In the genomic region with DNA sequence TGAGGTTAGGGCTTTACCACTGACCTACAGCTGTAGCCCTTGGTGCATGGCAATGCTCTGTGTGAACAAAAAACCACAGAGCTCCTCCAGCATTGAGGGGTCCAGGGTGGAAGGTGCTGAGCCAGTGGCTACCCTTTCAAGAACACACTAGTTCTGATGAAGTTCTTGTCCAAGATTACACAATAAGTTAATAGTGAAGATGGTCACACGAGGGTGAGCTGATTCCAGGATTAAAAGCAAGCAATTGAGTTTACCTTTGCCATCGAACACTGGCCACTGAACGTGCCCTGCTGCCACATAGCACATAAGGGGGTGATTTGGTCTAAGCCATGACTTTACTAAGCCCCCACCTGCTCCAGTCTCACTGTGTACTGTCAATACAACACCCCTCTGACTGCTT, we compare ENCODE assay signal across 30 mouse cellular contexts. TPM values are rescaled to one million over a fixed set of nuclear protein-coding genes. Genes with fewer than 3 reads are reported as not detected.
DNase-seq lines count a peak whose midpoint lies in the region; ATAC-seq and TF ChIP-seq lines count a peak whose summit lies in the region.
"Had no signal": no experiment of that assay in that cellular context is flagged by ENCODE, and none has a peak within 500 bp of the region (broad histone marks: within the 10 kb centered on the region; RNA-seq: fewer than 3 reads in every experiment).

No protein-coding gene starts in this region.

- no peak for ATAC-seq in megakaryocyte, adult 5-6 weeks (ENCODE audit: poor library complexity, severe bottlenecking)
- no peak for ATAC-seq in liver, postnatal 0 days
- ATAC-seq in stomach, postnatal 0 days (ENCODE audit: low FRiP score, low TSS enrichment) = no peak
- no peak for ATAC-seq in hindbrain, embryonic 13.5 days (ENCODE audit: low FRiP score)
- ATAC-seq: CD4-positive, CD25-positive, alpha-beta regulatory T cell, adult 4 months; forebrain, embryonic 15.5 days; intestine, embryonic 16.5 days had no signal

- peaks cover 57% of the 10 kb centered on the region for H3K4me1 ChIP-seq in megakaryocyte, embryonic 14.5 days
- H3K4me1 ChIP-seq in embryonic fibroblast, embryonic 13.5 days (ENCODE audit: control insufficient read depth, insufficient read depth, low read length) = peaks cover 9% of the 10 kb centered on the region; the same call in 1 of the 2 replicates
- peaks cover 5% of the 10 kb centered on the region for H3K4me1 ChIP-seq in liver, postnatal 0 days (ENCODE audit: insufficient read depth)
- H3K4me1 ChIP-seq in stomach, postnatal 0 days (replicated peaks; ENCODE audit: control insufficient read depth, insufficient read depth) = no peaks in the 10 kb centered on the region
- H3K4me1 ChIP-seq in hindbrain, embryonic 13.5 days (replicated peaks) = peaks cover 13% of the 10 kb centered on the region
- H3K4me1 ChIP-seq: neural tube, embryonic 12.5 days had no signal

- peak overlapping the region; percentile 80 for H3K4me2 ChIP-seq in liver, postnatal 0 days (ENCODE audit: low read depth, low read length)
- H3K4me2 ChIP-seq in stomach, postnatal 0 days (replicated peaks; ENCODE audit: low read depth) = 0 out of 2 replicates have a peak overlapping the region, but pooled peaks have one; percentile 3
- no peak overlapping the region for H3K4me2 ChIP-seq in hindbrain, embryonic 13.5 days

- WGBS in liver, postnatal 0 days (ENCODE audit: insufficient replicate concordance) = 60% methylated on average over 3 of the region's 3 CpGs
- 60% methylated on average over 3 of the region's 3 CpGs for WGBS in stomach, postnatal 0 days
- WGBS in hindbrain, embryonic 13.5 days = 92% methylated on average over 3 of the region's 3 CpGs

- DNase-seq in liver, postnatal 0 days = no peak
- no peak for DNase-seq in stomach, postnatal 0 days (ENCODE audit: low spot score)
- DNase-seq in Muller cell, postnatal 12 days (ENCODE audit: inconsistent ontology term) = no peak
- no peak for DNase-seq in kidney, postnatal 25 days
- DNase-seq: adrenal gland, postnatal 25 days; cerebellum, adult 9-10 months; gastrocnemius, postnatal 25 days; heart, postnatal 14 days; left cerebral cortex, postnatal 4 days; lung, adult 2 months; lung, postnatal 36 days; right cerebral cortex, postnatal 4 days; thymus, adult 18-20 months; thymus, postnatal 4 days had no signal

- no peak for TF ChIP-seq CTCF in embryonic fibroblast, embryonic 13.5 days (IDR thresholded peaks at IDR 0.05; ENCODE audit: borderline replicate concordance, insufficient read depth, low read length)
- no peak for TF ChIP-seq CTCF in liver, postnatal 0 days (IDR thresholded peaks at IDR 0.05; ENCODE audit: low read depth)
- TF ChIP-seq CTCF in stomach, postnatal 0 days (IDR thresholded peaks at IDR 0.05; ENCODE audit: low read depth) = no peak

- no peak for TF ChIP-seq EP300 in liver, postnatal 0 days (IDR thresholded peaks at IDR 0.05; ENCODE audit: low read depth)
- no peak for TF ChIP-seq EP300 in stomach, postnatal 0 days (optimal IDR thresholded peaks at IDR 0.05)

- H3K9me3 ChIP-seq in megakaryocyte, embryonic 14.5 days = 0 out of 2 replicates have a peak, but pooled peaks cover 7% of the 10 kb centered on the region
- H3K9me3 ChIP-seq in liver, postnatal 0 days (ENCODE audit: low read length) = no peaks in the 10 kb centered on the region
- H3K9me3 ChIP-seq in stomach, postnatal 0 days (ENCODE audit: control insufficient read depth, low read length) = no peaks in the 10 kb centered on the region
- H3K9me3 ChIP-seq in hindbrain, embryonic 13.5 days = no peaks in the 10 kb centered on the region
- H3K9me3 ChIP-seq: forebrain, embryonic 15.5 days; kidney, embryonic 15.5 days; neural tube, embryonic 12.5 days had no signal

- TF ChIP-seq POLR2A in embryonic fibroblast, embryonic 13.5 days (IDR thresholded peaks at IDR 0.05; ENCODE audit: low read depth, low read length) = no peak

- peaks cover 22% of the 10 kb centered on the region for H3K27me3 ChIP-seq in megakaryocyte, embryonic 14.5 days (replicated peaks)
- H3K27me3 ChIP-seq in liver, postnatal 0 days (ENCODE audit: insufficient read depth, low read length) = no peaks in the 10 kb centered on the region
- H3K27me3 ChIP-seq in stomach, postnatal 0 days (ENCODE audit: control insufficient read depth, insufficient read depth, low read length) = no peaks in the 10 kb centered on the region
- no peaks in the 10 kb centered on the region for H3K27me3 ChIP-seq in hindbrain, embryonic 13.5 days
- H3K27me3 ChIP-seq: forebrain, embryonic 15.5 days; kidney, embryonic 15.5 days; neural tube, embryonic 12.5 days had no signal

- peak overlapping the region; percentile 84 for H3K4me3 ChIP-seq in megakaryocyte, embryonic 14.5 days (replicated peaks)
- H3K4me3 ChIP-seq in embryonic fibroblast, embryonic 13.5 days (ENCODE audit: insufficient read depth, low read length) = no peak overlapping the region
- H3K4me3 ChIP-seq in liver, postnatal 0 days (ENCODE audit: low read depth, low read length) = peak overlapping the region; percentile 61; the same call in 1 of the 2 replicates
- no peak overlapping the region for H3K4me3 ChIP-seq in stomach, postnatal 0 days (ENCODE audit: low read depth, low read length)
- H3K4me3 ChIP-seq in hindbrain, embryonic 13.5 days = no peak overlapping the region
- H3K4me3 ChIP-seq: neural tube, embryonic 12.5 days had no signal

- H3K9ac ChIP-seq in liver, postnatal 0 days (replicated peaks) = no peak overlapping the region
- no peak overlapping the region for H3K9ac ChIP-seq in stomach, postnatal 0 days (ENCODE audit: low read length)
- H3K9ac ChIP-seq in hindbrain, embryonic 13.5 days = no peak overlapping the region
- H3K9ac ChIP-seq: forebrain, embryonic 15.5 days; kidney, embryonic 15.5 days; neural tube, embryonic 12.5 days had no signal

- H3K36me3 ChIP-seq in megakaryocyte, embryonic 14.5 days (replicated peaks; ENCODE audit: low read length) = peaks cover 48% of the 10 kb centered on the region
- no peaks in the 10 kb centered on the region; the same call in 1 of the 2 replicates for H3K36me3 ChIP-seq in liver, postnatal 0 days (replicated peaks; ENCODE audit: insufficient read depth, low read length)
- H3K36me3 ChIP-seq in stomach, postnatal 0 days (ENCODE audit: control insufficient read depth, insufficient read depth, low read length) = no peaks in the 10 kb centered on the region
- no peaks in the 10 kb centered on the region; the same call in 1 of the 2 replicates for H3K36me3 ChIP-seq in hindbrain, embryonic 13.5 days
- H3K36me3 ChIP-seq: forebrain, embryonic 15.5 days; kidney, embryonic 15.5 days; neural tube, embryonic 12.5 days had no signal

- peak overlapping the region; percentile 90; the same call in 1 of the 2 replicates for H3K27ac ChIP-seq in embryonic fibroblast, embryonic 13.5 days (ENCODE audit: insufficient read depth, low read length)
- H3K27ac ChIP-seq in liver, postnatal 0 days (ENCODE audit: low read depth) = peak overlapping the region; percentile 86
- peak overlapping the region; percentile 75; the same call in 1 of the 2 replicates for H3K27ac ChIP-seq in stomach, postnatal 0 days (replicated peaks)
- H3K27ac ChIP-seq in hindbrain, embryonic 13.5 days = no peak overlapping the region
- H3K27ac ChIP-seq: forebrain, embryonic 15.5 days; hindbrain, embryonic 14.5 days; kidney, embryonic 15.5 days; neural tube, embryonic 12.5 days had no signal

RNA-seq across cellular contexts. Expression of gene G6pdx, which starts 1.9 kb away (rescaled TPM):
- 5.2 and 16.4 TPM in 2 replicates for polyA plus RNA-seq in megakaryocyte, embryonic 14.5 days (2012; ENCODE audit: insufficient read depth, low replicate concordance)
- total RNA-seq in megakaryocyte, adult 5-6 weeks (2015) = 384 and 417 TPM in 2 replicates
- 261 and 303 TPM in 2 replicates for total RNA-seq in megakaryocyte, adult 5-6 weeks (2017)
- 58.1 and 65.0 TPM in 2 replicates for polyA plus RNA-seq in embryonic fibroblast, embryonic 13.5 days (2011; ENCODE audit: insufficient read length, low read depth, missing spikeins)
- polyA plus RNA-seq in liver, postnatal 0 days (2015; fragmentation: Nextera tagmentation; extraction: Ambion mirVana) = 21.9 and 24.3 TPM in 2 replicates
- 83.7 and 90.3 TPM in 2 replicates for polyA plus RNA-seq in stomach, postnatal 0 days (2015; fragmentation: Nextera tagmentation; extraction: Ambion mirVana)
- 49.9 and 55.0 TPM in 2 replicates for polyA plus RNA-seq in hindbrain, embryonic 13.5 days (2015; fragmentation: Nextera tagmentation; extraction: Ambion mirVana)

RNA-seq across cellular contexts. Expression of gene Ikbkg, which starts 34.0 kb away (rescaled TPM):
- 16.4 and 19.2 TPM in 2 replicates for polyA plus RNA-seq in megakaryocyte, embryonic 14.5 days (2012; ENCODE audit: insufficient read depth, low replicate concordance)
- total RNA-seq in megakaryocyte, adult 5-6 weeks (2015) = 8.8 and 11.7 TPM in 2 replicates
- total RNA-seq in megakaryocyte, adult 5-6 weeks (2017) = 31.9 and 50.0 TPM in 2 replicates
- polyA plus RNA-seq in embryonic fibroblast, embryonic 13.5 days (2011; ENCODE audit: insufficient read length, low read depth, missing spikeins) = 36.8 and 57.9 TPM in 2 replicates
- 11.7 and 12.9 TPM in 2 replicates for polyA plus RNA-seq in liver, postnatal 0 days (2015; fragmentation: Nextera tagmentation; extraction: Ambion mirVana)
- 15.8 and 16.7 TPM in 2 replicates for polyA plus RNA-seq in stomach, postnatal 0 days (2015; fragmentation: Nextera tagmentation; extraction: Ambion mirVana)
- polyA plus RNA-seq in hindbrain, embryonic 13.5 days (2015; fragmentation: Nextera tagmentation; extraction: Ambion mirVana) = 15.4 and 18.8 TPM in 2 replicates

RNA-seq across cellular contexts. Expression of gene Fam3a, which starts 34.0 kb away (rescaled TPM):
- 4.0 and 8.8 TPM in 2 replicates for polyA plus RNA-seq in megakaryocyte, embryonic 14.5 days (2012; ENCODE audit: insufficient read depth, low replicate concordance)
- total RNA-seq in megakaryocyte, adult 5-6 weeks (2015) = 13.5 and 14.6 TPM in 2 replicates
- total RNA-seq in megakaryocyte, adult 5-6 weeks (2017) = 15.5 and 15.8 TPM in 2 replicates
- 23.5 and 30.6 TPM in 2 replicates for polyA plus RNA-seq in embryonic fibroblast, embryonic 13.5 days (2011; ENCODE audit: insufficient read length, low read depth, missing spikeins)
- 9.7 and 11.1 TPM in 2 replicates for polyA plus RNA-seq in liver, postnatal 0 days (2015; fragmentation: Nextera tagmentation; extraction: Ambion mirVana)
- polyA plus RNA-seq in stomach, postnatal 0 days (2015; fragmentation: Nextera tagmentation; extraction: Ambion mirVana) = 25.0 and 26.0 TPM in 2 replicates
- 36.3 and 36.5 TPM in 2 replicates for polyA plus RNA-seq in hindbrain, embryonic 13.5 days (2015; fragmentation: Nextera tagmentation; extraction: Ambion mirVana)

RNA-seq across cellular contexts. Expression of gene Slc10a3, which starts 54.0 kb away (rescaled TPM):
- 1.9 and 3.3 TPM in 2 replicates for polyA plus RNA-seq in megakaryocyte, embryonic 14.5 days (2012; ENCODE audit: insufficient read depth, low replicate concordance)
- total RNA-seq in megakaryocyte, adult 5-6 weeks (2015) = 18.4 and 24.3 TPM in 2 replicates
- total RNA-seq in megakaryocyte, adult 5-6 weeks (2017) = 12.3 and 12.9 TPM in 2 replicates
- 20.6 and 22.4 TPM in 2 replicates for polyA plus RNA-seq in embryonic fibroblast, embryonic 13.5 days (2011; ENCODE audit: insufficient read length, low read depth, missing spikeins)
- 7.7 and 7.8 TPM in 2 replicates for polyA plus RNA-seq in liver, postnatal 0 days (2015; fragmentation: Nextera tagmentation; extraction: Ambion mirVana)
- 20.0 and 20.6 TPM in 2 replicates for polyA plus RNA-seq in stomach, postnatal 0 days (2015; fragmentation: Nextera tagmentation; extraction: Ambion mirVana)
- polyA plus RNA-seq in hindbrain, embryonic 13.5 days (2015; fragmentation: Nextera tagmentation; extraction: Ambion mirVana) = 8.2 and 8.5 TPM in 2 replicates

RNA-seq across cellular contexts. Expression of gene Gm6880, which starts 54.1 kb away (rescaled TPM):
- polyA plus RNA-seq in megakaryocyte, embryonic 14.5 days (2012; ENCODE audit: insufficient read depth, low replicate concordance) = not detected in 2 replicates
- not detected in 2 replicates for total RNA-seq in megakaryocyte, adult 5-6 weeks (2015)
- not detected in 2 replicates for total RNA-seq in megakaryocyte, adult 5-6 weeks (2017)
- polyA plus RNA-seq in embryonic fibroblast, embryonic 13.5 days (2011; ENCODE audit: insufficient read length, low read depth, missing spikeins) = not detected in 2 replicates
- not detected in 2 replicates for polyA plus RNA-seq in liver, postnatal 0 days (2015; fragmentation: Nextera tagmentation; extraction: Ambion mirVana)
- 0.25 TPM in 1 of 2 replicates, not detected in the other for polyA plus RNA-seq in stomach, postnatal 0 days (2015; fragmentation: Nextera tagmentation; extraction: Ambion mirVana)
- not detected in 2 replicates for polyA plus RNA-seq in hindbrain, embryonic 13.5 days (2015; fragmentation: Nextera tagmentation; extraction: Ambion mirVana)
- total RNA-seq: adrenal gland, postnatal 25 days; common myeloid progenitor, adult 5-6 weeks; gastrocnemius, postnatal 25 days; heart, postnatal 14 days; layer of hippocampus, postnatal 14 days; left cerebral cortex, postnatal 4 days; monocyte, adult 5-6 weeks had no signal
- polyA plus RNA-seq: CD4-positive, CD25-positive, alpha-beta regulatory T cell, adult 4 months; embryonic facial prominence, embryonic 11.5 days; forebrain, embryonic 15.5 days; heart, embryonic 11.5 days; hindbrain, embryonic 14.5 days; intestine, embryonic 16.5 days; kidney, embryonic 15.5 days; large intestine, adult 2 months; lung, adult 2 months; neural tube, embryonic 12.5 days had no signal

Comparison
In these comparisons a context has a peak if more than half of its experiments do, and no peak if none do; other contexts are left out.
1. H3K4me3 ChIP-seq: peak in megakaryocyte, embryonic 14.5 days (single experiment) and liver, postnatal 0 days (single experiment); none in embryonic fibroblast, embryonic 13.5 days (single experiment), stomach, postnatal 0 days (single experiment) and hindbrain, embryonic 13.5 days (single experiment).